Mouse (Mus musculus) testis, adult 2 months (tissue): ENCODE measurements around the gene Myh7b. TPM values are rescaled to one million over a fixed set of nuclear protein-coding genes. Genes with fewer than 3 reads are reported as not detected.

ENCODE experiments used
- H3K27ac ChIP-seq: fragments of 200-500 bp; 2 replicates; pipeline ENCODE4 v1.5.1; 2012; ENCODE audit warnings: low read depth, low read length; ENCODE audit not compliant: control insufficient read depth, insufficient read depth
- H3K27me3 ChIP-seq: fragments of 200-500 bp; 2 replicates; pipeline ENCODE4 v1.6.1; 2012; ENCODE audit warnings: mild to moderate bottlenecking, low read length, moderate library complexity; ENCODE audit not compliant: control insufficient read depth, insufficient read depth
- H3K36me3 ChIP-seq: fragments of 200-500 bp; 2 replicates; pipeline ENCODE4 v1.6.1; 2012; ENCODE audit warnings: mild to moderate bottlenecking, low read length; ENCODE audit not compliant: control insufficient read depth, insufficient read depth
- H3K4me1 ChIP-seq: fragments of 200-500 bp; 2 replicates; pipeline ENCODE4 v1.6.1; 2012; ENCODE audit warnings: low read length; ENCODE audit not compliant: control insufficient read depth, insufficient read depth
- H3K4me3 ChIP-seq: fragments of 200-500 bp; 2 replicates; pipeline ENCODE4 v1.5.1; 2012; ENCODE audit warnings: low read depth, mild to moderate bottlenecking, low read length, moderate library complexity, mixed read lengths; ENCODE audit not compliant: control insufficient read depth
- CTCF ChIP-seq: fragments of 200-500 bp; IDR thresholded peaks from 2 replicates; pipeline ENCODE4 v1.5.1; 2012; ENCODE audit warnings: low read depth, mild to moderate bottlenecking, inconsistent platforms, low read length, moderate library complexity; ENCODE audit not compliant: control insufficient read depth, insufficient read depth, insufficient replicate concordance
- POLR2A ChIP-seq: fragments of 200-500 bp; IDR thresholded peaks from 2 replicates; pipeline ENCODE4 v1.6.1; 2012; ENCODE audit warnings: low read depth, mild to moderate bottlenecking, inconsistent platforms, low read length, moderate library complexity; ENCODE audit not compliant: control insufficient read depth
- polyA plus RNA-seq: library from polyadenylated mRNA; depleted of rRNA; stranded (reverse); fragments of >200 nt; gene quantifications from 2 replicates; pipeline ENCODE4 v1.2.3, GENCODE M21; 2012; rRNA removed

The Myh7b gene
- 0.98 and 1.3 TPM in 2 replicates for polyA plus RNA-seq

GRCm38 (mm10) chr2:155610978-155611377 is at the start of gene Myh7b:
TSS of gene Myh7b (plus strand) at chr2:155611212.
- H3K4me3 ChIP-seq = no peak within 1 kb of the TSS
- TF ChIP-seq POLR2A (no peak), CTCF (no peak)
- peaks cover 7% of the 10 kb centered on the region; the same call in 1 of the 2 replicates for H3K4me1 ChIP-seq
- no peak within 1 kb of the TSS for H3K27ac ChIP-seq
- no peaks in the 10 kb centered on the region for H3K36me3 ChIP-seq
- no peaks in the 10 kb centered on the region for H3K27me3 ChIP-seq

- Histone ChIP-seq H3K27me3 (no peaks in the 10 kb centered on the region), H3K4me1 (no peaks in the 10 kb centered on the region), H3K36me3 (no peaks in the 10 kb centered on the region; the same call in none of the 2 replicates), H3K4me3 (no peak overlapping the region), H3K27ac (no peak overlapping the region)
- no peak for TF ChIP-seq CTCF
- no peak for TF ChIP-seq POLR2A
These were observed 48.8 kb upstream of the Myh7b start for GRCm38 (mm10) chr2:155562209-155562608.

GRCm38 (mm10) chr2:155562934-155563333 is 48.1 kb upstream of the Myh7b start:
- H3K27me3 ChIP-seq = no peaks in the 10 kb centered on the region
- no peaks in the 10 kb centered on the region; the same call in none of the 2 replicates for H3K36me3 ChIP-seq
- no peaks in the 10 kb centered on the region for H3K4me1 ChIP-seq
- H3K27ac ChIP-seq = no peak overlapping the region
- no peak overlapping the region for H3K4me3 ChIP-seq
- TF ChIP-seq POLR2A (no peak), CTCF (no peak)

- no peaks in the 10 kb centered on the region for H3K27me3 ChIP-seq
- no peak overlapping the region for H3K27ac ChIP-seq
- no peak overlapping the region for H3K4me3 ChIP-seq
- H3K36me3 ChIP-seq = no peaks in the 10 kb centered on the region; the same call in none of the 2 replicates
- H3K4me1 ChIP-seq = no peaks in the 10 kb centered on the region
- no peak for TF ChIP-seq CTCF
- no peak for TF ChIP-seq POLR2A
These were observed 43.3 kb upstream of the Myh7b start for GRCm38 (mm10) chr2:155567751-155568150.

GRCm38 (mm10) chr2:155569223-155569807 is 41.7 kb upstream of the Myh7b start:
- Histone ChIP-seq H3K4me1 (no peaks in the 10 kb centered on the region), H3K4me3 (no peak overlapping the region), H3K27me3 (no peaks in the 10 kb centered on the region), H3K36me3 (no peaks in the 10 kb centered on the region), H3K27ac (no peak overlapping the region)
- TF ChIP-seq CTCF = no peak
- TF ChIP-seq POLR2A = no peak

- H3K4me3 ChIP-seq = no peak overlapping the region
- no peaks in the 10 kb centered on the region for H3K27me3 ChIP-seq
- H3K36me3 ChIP-seq = no peaks in the 10 kb centered on the region
- no peaks in the 10 kb centered on the region for H3K4me1 ChIP-seq
- TF ChIP-seq POLR2A (no peak), CTCF (no peak)
- no peak overlapping the region for H3K27ac ChIP-seq
These were observed 38.0 kb upstream of the Myh7b start for GRCm38 (mm10) chr2:155573001-155573400.

- no peak for TF ChIP-seq CTCF
- H3K27ac ChIP-seq = no peak overlapping the region
- H3K4me3 ChIP-seq = no peak overlapping the region
- no peaks in the 10 kb centered on the region for H3K4me1 ChIP-seq
- H3K27me3 ChIP-seq = no peaks in the 10 kb centered on the region
- no peaks in the 10 kb centered on the region for H3K36me3 ChIP-seq
These were observed 37.0 kb upstream of the Myh7b start for GRCm38 (mm10) chr2:155573996-155574395.

- Histone ChIP-seq H3K27me3 (no peaks in the 10 kb centered on the region), H3K4me3 (no peak overlapping the region), H3K4me1 (no peaks in the 10 kb centered on the region), H3K36me3 (no peaks in the 10 kb centered on the region), H3K27ac (no peak overlapping the region)
- no peak for TF ChIP-seq POLR2A
These were observed 36.3 kb upstream of the Myh7b start for GRCm38 (mm10) chr2:155574700-155575099.
